Mouse (Mus musculus): ENCODE data around the gene Tm9sf2.

GRCm38 (mm10) chr14:122092363-122092762, 14.5 kb upstream of the Tm9sf2 start:
- TF ChIP-seq POLR2AphosphoS5 (IDR thresholded peaks at IDR 0.05; ENCODE audit: insufficient replicate concordance, low read depth, low read length) (no peak), CTCF (IDR thresholded peaks at IDR 0.05; ENCODE audit: low read depth, low read length) (no peak)
